Mouse (Mus musculus): Measurements from ENCODE around the gene Spata17.

- TF ChIP-seq CTCF (IDR thresholded peaks at IDR 0.05; ENCODE audit: control insufficient read depth, insufficient read depth, insufficient replicate concordance, low read depth, low read length) (no peak), POLR2A (IDR thresholded peaks at IDR 0.05; ENCODE audit: control insufficient read depth, low read depth, low read length) (no peak)
These were observed 62.7 kb downstream of the Spata17 start for GRCm38 (mm10) chr1:187152571-187152970.

All from testis, adult 2 months (tissue).